Mouse (Mus musculus) midbrain, embryonic 10.5 days (tissue): ENCODE measurements around the gene Nfat5. TPM values are rescaled to one million over a fixed set of nuclear protein-coding genes. Genes with fewer than 3 reads are reported as not detected.

ENCODE experiments used
- DNase-seq: peaks from one replicate; pipeline ENCODE4 v3.0.0-alpha.2; 2017; ENCODE audit warnings: low spot score
- H3K27ac ChIP-seq: fragments of 300-500 bp; sonication (generic); replicated peaks from 2 replicates; pipeline ENCODE4 v1.5.1; 2016; ENCODE audit warnings: mild to moderate bottlenecking
- H3K27me3 ChIP-seq: fragments of 300-500 bp; sonication (generic); 2 replicates; pipeline ENCODE4 v1.6.1; 2016; ENCODE audit warnings: low read depth, mild to moderate bottlenecking; ENCODE audit not compliant: poor library complexity, severe bottlenecking
- H3K36me3 ChIP-seq: fragments of 300-500 bp; sonication (generic); 2 replicates; pipeline ENCODE4 v1.6.1; 2016; ENCODE audit warnings: mild to moderate bottlenecking, moderate library complexity
- H3K4me1 ChIP-seq: fragments of 300-500 bp; sonication (generic); 2 replicates; pipeline ENCODE4 v1.6.1; 2016
- H3K4me3 ChIP-seq: fragments of 300-500 bp; sonication (generic); 2 replicates; pipeline ENCODE4 v1.5.1; 2016; ENCODE audit warnings: mild to moderate bottlenecking, moderate library complexity
- H3K9me3 ChIP-seq: fragments of 300-500 bp; sonication (generic); replicated peaks from 2 replicates; pipeline ENCODE4 v1.6.1; 2016; ENCODE audit warnings: mild to moderate bottlenecking
- WGBS: fragments of 180-500 bp; shearing (Covaris S2); methylation state at CpG from one replicate; pipeline ENCODE4 v1.1.7; 2016; 5-methylcytosine and 5-hydroxymethylcytosine counted together
- polyA plus RNA-seq: library from polyadenylated mRNA; unstranded; fragments of >200 nt; fragmentation: Nextera tagmentation; extraction: Ambion mirVana; gene quantifications from 2 replicates; pipeline ENCODE4 v1.2.1, GENCODE M21; 2016

The Nfat5 gene
- polyA plus RNA-seq, 1 experiment from 2014 or later, result 7.8 TPM

DNA sequence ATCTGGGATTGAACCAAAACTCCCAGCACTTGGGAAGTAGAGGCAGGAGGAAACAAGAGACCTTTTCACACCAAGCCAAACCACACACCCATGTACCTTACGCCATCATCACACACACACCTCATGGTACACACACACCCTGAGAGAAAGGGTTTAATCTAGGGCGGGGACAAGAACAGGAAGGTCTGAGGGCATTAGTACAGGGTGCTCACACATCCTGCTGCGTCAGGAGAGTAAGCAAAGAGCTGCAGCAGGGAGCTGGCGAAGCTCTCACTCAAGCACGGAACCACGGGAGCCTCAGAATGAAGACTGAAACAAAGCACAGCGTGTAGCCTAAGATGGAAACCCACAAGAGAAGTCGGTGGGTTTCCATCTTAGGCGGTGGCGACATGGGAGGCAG, 120.6 kb downstream of the Nfat5 start:
- no peak for DNase-seq
- peaks cover 100% of the 10 kb centered on the region for H3K36me3 ChIP-seq
- no peaks in the 10 kb centered on the region for H3K4me1 ChIP-seq
- no peaks in the 10 kb centered on the region for H3K27me3 ChIP-seq
- no peaks in the 10 kb centered on the region for H3K9me3 ChIP-seq
- no peak overlapping the region for H3K4me3 ChIP-seq
- WGBS, result 93% methylated on average over 10 of the region's 10 CpGs
- no peak overlapping the region for H3K27ac ChIP-seq

- Histone ChIP-seq H3K36me3 (peaks cover 100% of the 10 kb centered on the region), H3K9me3 (no peaks in the 10 kb centered on the region), H3K27ac (no peak overlapping the region), H3K4me1 (no peaks in the 10 kb centered on the region), H3K4me3 (no peak overlapping the region), H3K27me3 (no peaks in the 10 kb centered on the region)
- no peak for DNase-seq
- 85% methylated on average over 12 of the region's 12 CpGs for WGBS
Observed at GRCm38 (mm10) chr8:107417001-107417400, 123.7 kb downstream of the Nfat5 start.

DNA sequence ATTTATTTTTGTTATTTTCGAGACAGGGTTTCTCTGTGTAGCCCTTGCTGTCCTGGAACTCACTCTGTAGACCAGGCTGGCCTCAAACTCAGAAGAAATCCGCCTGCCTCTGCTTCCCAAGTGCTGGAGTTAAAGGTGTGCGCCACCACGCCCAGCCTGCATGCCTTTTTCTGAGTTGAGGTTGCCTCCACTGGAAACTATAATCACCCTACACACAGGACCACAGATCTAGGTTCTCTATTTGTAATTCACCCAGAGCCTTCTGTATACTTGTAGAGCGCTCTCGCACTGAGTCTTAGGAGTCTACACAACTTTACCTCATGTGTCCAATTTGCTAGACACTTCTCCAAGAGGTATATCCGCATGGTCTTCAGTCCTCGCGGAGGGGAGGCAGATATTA, 130.9 kb downstream of the Nfat5 start:
- Histone ChIP-seq H3K4me1 (peaks cover 18% of the 10 kb centered on the region), H3K4me3 (peak overlapping the region; percentile 98), H3K9me3 (no peaks in the 10 kb centered on the region), H3K27ac (peak overlapping the region; percentile 91), H3K27me3 (no peaks in the 10 kb centered on the region), H3K36me3 (peaks cover 44% of the 10 kb centered on the region)
- DNase-seq, result no peak
- 33% methylated on average over 9 of the region's 9 CpGs for WGBS

GRCm38 (mm10) chr8:107424597-107425229, 131.4 kb downstream of the Nfat5 start, which contains the start of gene Nob1:
Gene Nob1 (minus strand): TSS chr8:107425051.
- Histone ChIP-seq H3K27me3 (no peaks in the 10 kb centered on the region), H3K27ac (peak within 1 kb of the TSS; percentile 91), H3K36me3 (peaks cover 39% of the 10 kb centered on the region), H3K4me3 (peak within 1 kb of the TSS; percentile 98), H3K9me3 (no peaks in the 10 kb centered on the region), H3K4me1 (peaks cover 18% of the 10 kb centered on the region)
- peak; percentile 97 for DNase-seq
- WGBS, result under 1% methylated on average over 50 of the region's 50 CpGs

DNA sequence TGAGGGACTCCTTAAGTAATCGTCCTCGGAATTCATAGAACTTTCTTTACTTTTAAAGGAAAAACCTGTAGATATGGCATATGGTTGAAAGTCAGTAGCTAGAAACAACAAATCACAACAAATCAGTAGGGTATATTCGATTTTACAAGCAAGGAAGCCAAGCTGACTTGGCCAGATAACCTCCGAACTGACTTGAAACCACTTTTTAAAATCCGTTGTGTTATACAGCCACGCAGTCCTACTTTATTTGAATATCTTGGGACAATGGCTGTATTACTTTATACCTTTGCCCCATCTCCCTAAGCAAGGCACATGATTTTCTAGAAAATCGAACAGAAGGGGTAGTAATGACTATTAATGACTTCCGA, 131.9 kb downstream of the Nfat5 start:
- Histone ChIP-seq H3K9me3 (no peaks in the 10 kb centered on the region), H3K4me3 (peak overlapping the region; percentile 98), H3K36me3 (peaks cover 34% of the 10 kb centered on the region), H3K27me3 (no peaks in the 10 kb centered on the region), H3K4me1 (peaks cover 18% of the 10 kb centered on the region), H3K27ac (no peak overlapping the region)
- no peak for DNase-seq
- WGBS, result 49% methylated on average over 8 of the region's 8 CpGs

Other genes with a start within 250 kb of the Nfat5 start
- gene Pdf, start 244.9 kb upstream of the Nfat5 start, polyA plus RNA-seq, result 44.2 and 48.1 TPM in 2 replicates
- 38.2 and 40.8 TPM in 2 replicates for gene Cog8, start 236.8 kb upstream of the Nfat5 start, polyA plus RNA-seq
- gene Nip7, start 236.6 kb upstream of the Nfat5 start, polyA plus RNA-seq, result 113 and 125 TPM in 2 replicates
- not detected in 2 replicates for gene Tmed6, start 227.8 kb upstream of the Nfat5 start, polyA plus RNA-seq
- 19.1 and 19.6 TPM in 2 replicates for gene Terf2, start 196.9 kb upstream of the Nfat5 start, polyA plus RNA-seq
- 164 and 175 TPM in 2 replicates for gene Cyb5b, start 142.8 kb upstream of the Nfat5 start, polyA plus RNA-seq
- gene Nqo1, start 109.7 kb downstream of the Nfat5 start, polyA plus RNA-seq, result 5.6 and 7.3 TPM in 2 replicates
- 89.7 and 91.4 TPM in 2 replicates for gene Nob1, start 131.6 kb downstream of the Nfat5 start, polyA plus RNA-seq
- 54.4 and 61.8 TPM in 2 replicates for gene Wwp2, start 142.9 kb downstream of the Nfat5 start, polyA plus RNA-seq